Mouse (Mus musculus) embryonic facial prominence, embryonic 14.5 days (tissue): ENCODE measurements around the gene Abca14. TPM values are rescaled to one million over a fixed set of nuclear protein-coding genes. Genes with fewer than 3 reads are reported as not detected.
A peak's percentile ranks its signal among the peaks of the same experiment; 100 is the strongest.

Experiments
- ATAC-seq: fragments of 200-750 bp; cut with Nextera tagmentation; 2 replicates; pipeline ENCODE4 v1.8.0; 2017; ENCODE audit warnings: low read depth, moderate number of reproducible peaks, moderate TSS enrichment
- DNase-seq: peaks from one replicate; pipeline ENCODE4 v3.0.0-alpha.2; 2015; ENCODE audit warnings: low spot score
- H3K27ac ChIP-seq: fragments of 300-500 bp; sonication (generic); replicated peaks from 2 replicates; pipeline ENCODE4 v1.5.1; 2014; ENCODE audit warnings: low read depth, mild to moderate bottlenecking, low read length, moderate library complexity
- H3K27me3 ChIP-seq: fragments of 300-500 bp; sonication (generic); replicated peaks from 2 replicates; pipeline ENCODE4 v1.6.1; 2014; ENCODE audit warnings: low read length; ENCODE audit not compliant: control insufficient read depth, insufficient read depth
- H3K36me3 ChIP-seq: fragments of 300-500 bp; sonication (generic); 2 replicates; pipeline ENCODE4 v1.6.1; 2014; ENCODE audit warnings: low read length, mixed read lengths; ENCODE audit not compliant: control insufficient read depth, insufficient read depth
- H3K4me1 ChIP-seq: fragments of 300-500 bp; sonication (generic); 2 replicates; pipeline ENCODE4 v1.6.1; 2014; ENCODE audit warnings: antibody characterized with exemption, low read length; ENCODE audit not compliant: control insufficient read depth, insufficient read depth
- H3K4me2 ChIP-seq: fragments of 300-500 bp; sonication (generic); 2 replicates; pipeline ENCODE4 v1.6.1; 2014; ENCODE audit warnings: low read depth, mild to moderate bottlenecking, low read length, moderate library complexity, mixed read lengths
- H3K4me3 ChIP-seq: fragments of 300-500 bp; sonication (generic); 2 replicates; pipeline ENCODE4 v1.5.1; 2014; ENCODE audit warnings: low read depth, mild to moderate bottlenecking, low read length
- H3K9ac ChIP-seq: fragments of 300-500 bp; sonication (generic); 2 replicates; pipeline ENCODE4 v1.6.1; 2014; ENCODE audit warnings: low read depth, mild to moderate bottlenecking, low read length, moderate library complexity, mixed read lengths
- H3K9me3 ChIP-seq: fragments of 300-500 bp; sonication (generic); 2 replicates; pipeline ENCODE4 v1.6.1; 2016; ENCODE audit warnings: low read length; ENCODE audit not compliant: control insufficient read depth
- WGBS: fragments of 180-500 bp; shearing (Covaris S2); extraction: QIAGEN DNeasy Blood & Tissue Kit; methylation state at CpG from one replicate; pipeline ENCODE4 v1.1.7; 2014; 5-methylcytosine and 5-hydroxymethylcytosine counted together
- polyA plus RNA-seq: library from polyadenylated mRNA; unstranded; fragments of >200 nt; fragmentation: Nextera tagmentation; extraction: Ambion mirVana; gene quantifications from 2 replicates; pipeline ENCODE4 v1.2.1, GENCODE M21; 2014

Gene Abca14
- polyA plus RNA-seq, result not detected in 2 replicates

GRCm38 (mm10) chr7:120203789-120204188 lies at the start of gene Abca14:
TSS of gene Abca14 (plus strand) at chr7:120203961.
- H3K4me2 ChIP-seq, result no peak within 1 kb of the TSS
- peak; percentile 84 for ATAC-seq

GRCm38 (mm10) chr7:120156841-120157409 lies 46.8 kb upstream of the Abca14 start:
- DNase-seq, result peak; percentile 19
- H3K9ac ChIP-seq, result no peak overlapping the region
- H3K27ac ChIP-seq, result no peak overlapping the region
- no peaks in the 10 kb centered on the region for H3K9me3 ChIP-seq
- H3K36me3 ChIP-seq, result no peaks in the 10 kb centered on the region
- no peak overlapping the region for H3K4me3 ChIP-seq
- H3K27me3 ChIP-seq, result no peaks in the 10 kb centered on the region
- 14% methylated on average over 2 of the region's 2 CpGs for WGBS
- ATAC-seq, result no peak
- no peak overlapping the region for H3K4me2 ChIP-seq
- peaks cover 16% of the 10 kb centered on the region; the same call in 1 of the 2 replicates for H3K4me1 ChIP-seq

More at GRCm38 (mm10) chr7:120203789-120204188, at the start of gene Abca14:
- Histone ChIP-seq H3K9ac (no peak within 1 kb of the TSS), H3K4me1 (0 out of 2 replicates have a peak, but pooled peaks cover 2% of the 10 kb centered on the region), H3K4me3 (no peak within 1 kb of the TSS), H3K27me3 (peaks cover 15% of the 10 kb centered on the region), H3K27ac (no peak within 1 kb of the TSS), H3K9me3 (no peaks in the 10 kb centered on the region), H3K36me3 (no peaks in the 10 kb centered on the region)
- peak; percentile 82 for DNase-seq
- WGBS, result 5% methylated on average over 26 of the region's 26 CpGs

GRCm38 (mm10) chr7:120157575-120158061 lies 46.1 kb upstream of the Abca14 start:
- H3K27me3 ChIP-seq, result no peaks in the 10 kb centered on the region
- no peak overlapping the region for H3K4me2 ChIP-seq
- no peak overlapping the region for H3K9ac ChIP-seq
- DNase-seq, result peak; percentile 23
- H3K27ac ChIP-seq, result no peak overlapping the region
- no peak; the same call in 1 of the 2 replicates for ATAC-seq
- WGBS, result 34% methylated on average over 5 of the region's 5 CpGs
- H3K4me3 ChIP-seq, result no peak overlapping the region
- H3K9me3 ChIP-seq, result no peaks in the 10 kb centered on the region
- no peaks in the 10 kb centered on the region for H3K36me3 ChIP-seq
- peaks cover 16% of the 10 kb centered on the region; the same call in 1 of the 2 replicates for H3K4me1 ChIP-seq

GRCm38 (mm10) chr7:120158121-120158613 lies 45.6 kb upstream of the Abca14 start:
- H3K36me3 ChIP-seq, result no peaks in the 10 kb centered on the region
- H3K9ac ChIP-seq, result no peak overlapping the region
- ATAC-seq, result peak; percentile 50; the same call in 1 of the 2 replicates
- no peak overlapping the region for H3K27ac ChIP-seq
- WGBS, result 23% methylated on average over 4 of the region's 4 CpGs
- H3K9me3 ChIP-seq, result no peaks in the 10 kb centered on the region
- no peak overlapping the region for H3K4me3 ChIP-seq
- no peak overlapping the region for H3K4me2 ChIP-seq
- no peaks in the 10 kb centered on the region for H3K27me3 ChIP-seq
- no peak for DNase-seq
- H3K4me1 ChIP-seq, result peaks cover 16% of the 10 kb centered on the region; the same call in 1 of the 2 replicates

GRCm38 (mm10) chr7:120163581-120164251 lies 40.0 kb upstream of the Abca14 start:
- H3K36me3 ChIP-seq, result no peaks in the 10 kb centered on the region
- 83% methylated on average over 11 of the region's 11 CpGs for WGBS
- no peaks in the 10 kb centered on the region for H3K9me3 ChIP-seq
- H3K4me3 ChIP-seq, result no peak overlapping the region
- H3K4me2 ChIP-seq, result no peak overlapping the region
- ATAC-seq (no peak; the same call in 1 of the 2 replicates), DNase-seq (peak; percentile 20)
- no peak overlapping the region for H3K27ac ChIP-seq
- no peaks in the 10 kb centered on the region for H3K27me3 ChIP-seq
- H3K9ac ChIP-seq, result no peak overlapping the region
- no peaks in the 10 kb centered on the region for H3K4me1 ChIP-seq

GRCm38 (mm10) chr7:120172188-120172700 lies 31.5 kb upstream of the Abca14 start:
- H3K27ac ChIP-seq, result no peak overlapping the region
- no peak overlapping the region for H3K4me2 ChIP-seq
- 100% methylated on average over 1 of the region's 1 CpGs for WGBS
- no peaks in the 10 kb centered on the region for H3K36me3 ChIP-seq
- no peak overlapping the region for H3K4me3 ChIP-seq
- no peak for ATAC-seq
- H3K9ac ChIP-seq, result no peak overlapping the region
- no peaks in the 10 kb centered on the region for H3K4me1 ChIP-seq
- H3K9me3 ChIP-seq, result no peaks in the 10 kb centered on the region
- DNase-seq, result no peak
- H3K27me3 ChIP-seq, result no peaks in the 10 kb centered on the region

- no peak within 1 kb of the TSS for H3K27ac ChIP-seq
- no peaks in the 10 kb centered on the region for H3K9me3 ChIP-seq
- DNase-seq, result no peak
- no peak within 1 kb of the TSS for H3K9ac ChIP-seq
- no peaks in the 10 kb centered on the region for H3K27me3 ChIP-seq
- ATAC-seq, result no peak
- no peaks in the 10 kb centered on the region; the same call in 1 of the 2 replicates for H3K4me1 ChIP-seq
- no peaks in the 10 kb centered on the region for H3K36me3 ChIP-seq
- H3K4me2 ChIP-seq, result no peak within 1 kb of the TSS
- H3K4me3 ChIP-seq, result no peak within 1 kb of the TSS
- 84% methylated on average over 10 of the region's 10 CpGs for WGBS
Observed at GRCm38 (mm10) chr7:120173603-120174244, 30.0 kb upstream of the Abca14 start, which contains the start of gene Anks4b. TSS of gene Anks4b (plus strand) at chr7:120173858.

- Histone ChIP-seq H3K36me3 (no peaks in the 10 kb centered on the region), H3K4me2 (no peak overlapping the region), H3K9ac (no peak overlapping the region), H3K27me3 (no peaks in the 10 kb centered on the region), H3K27ac (no peak overlapping the region), H3K4me3 (no peak overlapping the region), H3K4me1 (no peaks in the 10 kb centered on the region; the same call in 1 of the 2 replicates), H3K9me3 (no peaks in the 10 kb centered on the region)
- 69% methylated on average over 11 of the region's 11 CpGs for WGBS
- ATAC-seq, result no peak
- no peak for DNase-seq
Observed at GRCm38 (mm10) chr7:120174723-120175504, 28.8 kb upstream of the Abca14 start.
